Mouse (Mus musculus): ENCODE data around the gene Tmem9b. TPM values are rescaled to one million over a fixed set of nuclear protein-coding genes. Genes with fewer than 3 reads are reported as not detected.
A peak's percentile ranks its signal among the peaks of the same experiment; 100 is the strongest.

Tmem9b gene
- total RNA-seq, 2 experiments from 2014 or later: 28.8 to 29.0 TPM

GRCm38 (mm10) chr7:109741060-109741459, 11.6 kb downstream of the Tmem9b start:
- DNase-seq (ENCODE audit: low spot score): no peak

- no peak for DNase-seq (ENCODE audit: low spot score)
Measured at GRCm38 (mm10) chr7:109739822-109740370, 12.8 kb downstream of the Tmem9b start.

- DNase-seq (ENCODE audit: low spot score): no peak
Measured at GRCm38 (mm10) chr7:109734806-109735205, 17.9 kb downstream of the Tmem9b start.

- DNase-seq (ENCODE audit: low spot score): no peak
Measured at GRCm38 (mm10) chr7:109731626-109732025, 21.0 kb downstream of the Tmem9b start, which contains the start of gene Ascl3. TSS of gene Ascl3 (minus strand) at chr7:109731726.

GRCm38 (mm10) chr7:109723697-109724096, 29.0 kb downstream of the Tmem9b start, which contains the start of gene BC051019:
TSS of gene BC051019 (minus strand) at chr7:109723850.
- no peak for DNase-seq (ENCODE audit: low spot score)

- no peak for DNase-seq (ENCODE audit: low spot score)
Measured at GRCm38 (mm10) chr7:109723114-109723513, 29.6 kb downstream of the Tmem9b start.

GRCm38 (mm10) chr7:109722618-109723017, 30.1 kb downstream of the Tmem9b start:
- DNase-seq (ENCODE audit: low spot score): no peak

GRCm38 (mm10) chr7:109719286-109719685, 33.4 kb downstream of the Tmem9b start:
- DNase-seq (ENCODE audit: low spot score): peak; percentile 36

- no peak for DNase-seq (ENCODE audit: low spot score)
Measured at GRCm38 (mm10) chr7:109713434-109713982, 39.2 kb downstream of the Tmem9b start.

GRCm38 (mm10) chr7:109712198-109712597, 40.5 kb downstream of the Tmem9b start:
- no peak for DNase-seq (ENCODE audit: low spot score)

GRCm38 (mm10) chr7:109710069-109710468, 42.6 kb downstream of the Tmem9b start:
- DNase-seq (ENCODE audit: low spot score): no peak

- DNase-seq (ENCODE audit: low spot score): peak; percentile 69
Measured at GRCm38 (mm10) chr7:109708961-109709382, 43.7 kb downstream of the Tmem9b start.

- DNase-seq (ENCODE audit: low spot score): peak; percentile 53
Measured at GRCm38 (mm10) chr7:109707023-109707785, 45.5 kb downstream of the Tmem9b start.

GRCm38 (mm10) chr7:109704461-109704860, 48.2 kb downstream of the Tmem9b start:
- DNase-seq (ENCODE audit: low spot score): no peak

GRCm38 (mm10) chr7:109704016-109704377, 48.7 kb downstream of the Tmem9b start:
- no peak for DNase-seq (ENCODE audit: low spot score)

- peak; percentile 96 for DNase-seq (ENCODE audit: low spot score)
Measured at GRCm38 (mm10) chr7:109703190-109704015, 49.3 kb downstream of the Tmem9b start, which contains the start of the genes St5 and Akip1. TSS of gene St5 (minus strand) at chr7:109703605. TSS of gene Akip1 (plus strand) at chr7:109703690.

- no peak for DNase-seq (ENCODE audit: low spot score)
Measured at GRCm38 (mm10) chr7:109702721-109703120, 50.0 kb downstream of the Tmem9b start.

GRCm38 (mm10) chr7:109700213-109700612, 52.5 kb downstream of the Tmem9b start:
- no peak for DNase-seq (ENCODE audit: low spot score)

GRCm38 (mm10) chr7:109695339-109695726, 57.3 kb downstream of the Tmem9b start:
- no peak for DNase-seq (ENCODE audit: low spot score)

GRCm38 (mm10) chr7:109694576-109695338, 57.9 kb downstream of the Tmem9b start:
- DNase-seq (ENCODE audit: low spot score): no peak

GRCm38 (mm10) chr7:109690961-109691360, 61.7 kb downstream of the Tmem9b start:
- DNase-seq (ENCODE audit: low spot score): no peak
